Mouse (Mus musculus) retina, postnatal 7 days (tissue): ENCODE measurements around the gene Grem2.

Experiments used
- DNase-seq: peaks from one replicate; pipeline ENCODE4 v3.0.0-alpha.2; 2012; ENCODE audit warnings: low read depth, low spot score

Gene Grem2

DNA sequence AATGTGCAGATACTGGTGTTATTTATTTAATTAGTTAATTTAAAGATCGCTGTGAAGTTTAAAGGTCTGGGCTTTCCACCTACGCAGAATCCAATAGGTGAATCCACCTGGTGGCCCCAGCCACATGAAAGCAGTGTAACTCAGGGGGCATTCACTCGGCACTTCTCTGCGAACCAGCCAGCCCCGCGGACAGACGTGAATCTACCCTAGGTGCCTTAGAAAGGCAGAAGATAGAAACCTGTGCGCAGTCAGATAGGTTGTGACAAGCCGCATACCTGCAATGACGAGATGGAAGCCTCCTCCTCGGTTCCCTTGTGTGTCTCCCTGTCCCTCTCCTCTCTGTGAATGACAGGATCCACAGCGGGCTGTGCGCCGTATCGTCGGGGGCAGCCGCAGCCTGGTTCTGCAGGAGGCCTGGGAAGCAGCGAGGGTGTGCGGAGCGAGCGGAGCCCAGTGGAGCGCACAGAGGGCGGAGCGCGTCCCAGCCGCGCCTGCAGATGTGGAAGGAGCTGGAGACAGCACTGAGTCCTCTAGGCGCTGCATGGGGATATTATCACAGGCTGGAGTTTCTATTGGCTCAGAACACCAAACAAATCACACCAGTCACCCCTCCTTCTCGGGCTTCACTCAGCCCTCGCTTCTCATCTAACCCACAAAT, at the start of gene Grem2:
TSS of gene Grem2 (minus strand) at position 522 of the 658 bp plus-strand sequence.
- DNase-seq: no peak

DNA sequence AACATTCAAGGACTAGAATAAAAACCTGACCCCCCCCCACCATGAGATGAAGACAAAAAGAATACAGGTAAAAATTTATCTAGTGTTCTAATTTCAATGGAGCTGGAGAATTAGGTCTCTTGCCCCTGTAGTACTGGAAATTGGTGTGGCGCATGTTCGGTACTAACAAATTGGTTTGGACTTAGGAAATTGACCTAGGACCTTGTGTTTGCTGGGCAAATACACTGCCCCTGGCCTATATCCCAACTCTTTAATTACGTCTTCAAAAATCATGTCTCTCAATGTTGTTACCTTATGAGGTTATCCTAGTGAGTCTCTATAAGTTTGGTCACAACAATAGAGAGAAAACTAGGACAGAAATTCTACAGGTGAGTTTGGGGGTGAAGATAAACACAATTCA, 38.2 kb upstream of the Grem2 start:
- no peak for DNase-seq

DNA sequence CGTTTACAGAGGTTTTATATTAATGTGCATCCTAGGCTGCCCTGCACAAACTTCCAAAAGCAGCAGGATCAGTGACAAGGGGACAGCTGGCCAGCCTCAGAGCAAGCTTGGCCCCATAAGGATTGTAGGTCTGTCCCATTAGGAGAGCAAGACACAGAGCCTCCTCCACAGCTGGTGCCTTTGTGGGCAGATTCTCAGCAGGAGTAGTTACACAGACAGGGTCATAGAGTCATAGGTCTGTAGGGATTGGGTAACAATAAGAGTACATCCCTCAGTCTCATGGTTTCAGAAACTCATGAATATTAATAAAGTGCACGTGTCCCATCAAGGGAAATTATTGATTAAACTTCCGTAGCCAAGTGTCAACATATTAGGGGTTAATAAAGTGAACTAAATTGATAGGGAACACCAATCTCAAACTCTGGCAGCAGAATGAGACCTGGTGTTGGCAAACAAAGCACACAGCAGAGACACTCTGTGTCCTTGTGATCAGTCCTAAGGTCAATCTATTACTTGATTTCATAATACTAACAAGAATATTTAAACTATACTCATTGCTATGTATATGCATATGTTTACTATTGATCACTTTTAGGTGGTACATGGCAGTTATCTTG, 9.5 kb upstream of the Grem2 start:
- DNase-seq: no peak

DNA sequence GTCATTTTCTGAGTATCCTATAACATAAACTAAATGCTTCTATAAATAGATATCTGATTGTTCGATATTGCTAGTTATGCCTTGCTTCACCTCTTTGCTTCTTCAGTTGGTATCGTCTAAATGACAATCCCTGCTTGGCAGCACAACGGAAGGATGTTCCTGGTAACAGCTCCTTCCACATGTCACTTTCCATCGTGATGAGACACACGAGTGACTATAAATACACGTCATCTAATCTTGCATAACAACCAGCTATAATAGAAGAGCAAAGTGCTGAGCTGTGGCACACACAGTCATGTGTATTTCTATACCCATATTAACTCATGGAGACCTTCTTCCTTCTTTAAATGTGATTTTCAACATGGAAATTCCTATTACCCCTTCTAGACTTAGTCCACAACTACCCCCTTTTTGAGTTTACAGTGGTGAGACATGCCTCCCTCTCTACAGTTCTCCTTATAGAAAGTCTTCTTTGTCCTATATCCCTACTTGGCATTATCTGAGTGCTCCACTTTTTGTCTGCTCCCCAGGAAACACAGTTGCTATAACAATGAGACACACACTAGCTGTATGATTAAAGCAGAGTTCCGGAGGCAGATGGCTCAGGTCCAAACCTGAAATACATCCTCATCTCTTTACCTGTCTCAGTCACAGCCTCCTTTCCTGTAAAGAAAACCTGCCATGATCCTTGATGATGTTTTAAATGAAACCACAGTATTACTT, 8.0 kb upstream of the Grem2 start:
- no peak for DNase-seq

DNA sequence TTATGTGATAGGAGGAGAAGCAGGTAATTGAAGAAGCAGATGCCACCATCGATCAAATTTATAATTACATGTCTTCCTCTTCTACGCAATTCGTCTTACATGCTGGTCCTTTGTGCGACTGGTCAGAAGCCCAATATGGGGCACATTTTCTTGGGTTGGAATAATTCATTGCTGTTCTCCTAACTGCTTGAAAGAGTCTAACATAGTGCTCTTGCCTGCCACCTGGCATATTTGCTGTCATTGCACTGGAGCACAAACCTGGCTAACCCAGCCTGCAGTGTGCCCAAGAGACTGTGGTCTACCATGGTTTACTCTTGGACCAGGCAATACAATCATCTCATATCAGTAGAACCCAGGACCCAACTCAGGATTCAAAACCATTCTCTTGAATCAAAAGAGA, 2.7 kb downstream of the Grem2 start:
- no peak for DNase-seq

DNA sequence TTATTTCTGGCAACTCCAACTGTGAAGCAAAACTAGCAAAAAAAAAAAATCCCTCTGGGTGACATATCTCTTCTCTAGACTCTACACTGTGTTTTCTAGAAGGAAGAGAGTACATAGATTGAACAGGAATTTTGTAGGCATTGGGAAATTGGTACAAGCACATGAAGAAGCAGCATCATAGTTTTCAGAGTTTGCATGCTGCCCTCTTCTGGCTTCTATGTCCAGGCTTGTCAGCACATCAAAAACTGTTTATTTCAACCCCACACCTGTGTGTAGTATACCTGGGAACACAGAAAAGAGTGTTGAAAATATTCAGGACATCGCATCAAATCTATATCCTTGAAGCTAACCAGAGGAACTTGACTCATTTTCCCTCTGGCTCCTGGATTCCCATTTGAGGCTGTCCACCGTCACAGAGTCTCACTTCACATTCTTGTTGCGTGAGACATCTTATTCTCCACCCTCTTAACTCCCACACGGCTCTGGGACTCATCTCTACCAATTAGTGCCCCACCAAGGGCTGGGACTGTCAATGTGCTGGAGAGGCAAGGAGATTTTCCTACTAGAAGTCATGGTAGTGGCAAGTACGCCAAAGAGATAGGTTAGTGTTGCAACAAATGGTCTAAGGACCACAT, 3.3 kb downstream of the Grem2 start:
- DNase-seq: no peak

DNA sequence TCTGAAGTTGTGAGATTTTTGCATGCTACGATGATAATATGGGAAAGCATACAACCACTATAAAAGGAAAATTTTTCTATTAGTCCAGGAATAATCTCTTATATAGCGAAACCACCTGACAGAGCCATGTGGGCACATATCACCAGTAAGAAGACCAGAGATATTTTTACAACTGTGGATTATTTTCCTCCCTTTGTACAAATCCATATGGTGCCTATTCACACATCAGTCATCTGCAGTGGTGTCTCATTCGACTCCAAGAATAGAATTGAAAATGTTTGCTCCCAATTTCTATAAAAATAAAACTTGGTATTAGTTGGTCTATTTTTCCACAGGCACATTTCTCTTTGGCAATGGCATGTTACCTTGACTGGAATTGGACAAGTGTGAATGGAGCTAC, 11.8 kb downstream of the Grem2 start:
- no peak for DNase-seq

DNA sequence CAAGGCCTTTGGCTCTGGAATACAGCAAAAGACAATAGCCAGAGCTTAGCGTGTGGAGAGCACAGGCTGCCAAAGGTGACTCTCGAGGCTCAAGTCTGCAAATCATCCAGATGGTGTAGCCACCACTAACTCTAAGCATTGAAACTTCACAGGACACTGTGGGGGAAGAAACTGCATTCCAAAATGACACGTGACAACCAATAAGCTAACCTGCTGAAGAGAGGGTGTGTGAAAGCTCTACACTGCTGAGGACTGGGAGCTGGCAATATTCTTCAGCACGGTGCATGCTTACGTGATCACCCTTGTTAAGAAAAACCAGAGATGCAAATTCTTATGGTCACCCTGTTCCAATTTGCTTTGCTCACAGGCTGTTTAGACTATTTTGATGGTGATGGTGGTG, 13.4 kb downstream of the Grem2 start:
- DNase-seq: no peak

DNA sequence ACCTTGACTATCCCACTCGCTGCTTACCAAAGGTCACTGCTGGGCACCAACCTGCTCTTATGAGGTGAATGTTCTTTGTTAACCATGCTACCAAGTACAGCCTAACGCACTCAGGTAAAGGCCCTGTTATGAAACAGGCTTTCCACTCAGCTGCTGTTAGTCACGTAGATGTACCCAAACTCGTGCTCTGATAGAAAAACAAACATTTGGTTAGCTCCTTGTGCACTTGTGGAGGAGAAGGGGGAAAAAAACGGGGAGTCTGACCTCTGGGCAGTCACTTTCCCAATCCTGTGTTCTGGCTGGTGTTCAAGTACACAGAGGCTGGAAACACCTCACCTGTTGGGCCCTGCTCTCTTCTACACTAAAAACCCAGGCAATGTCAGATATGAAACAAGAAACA, 14.0 kb downstream of the Grem2 start:
- DNase-seq: no peak

DNA sequence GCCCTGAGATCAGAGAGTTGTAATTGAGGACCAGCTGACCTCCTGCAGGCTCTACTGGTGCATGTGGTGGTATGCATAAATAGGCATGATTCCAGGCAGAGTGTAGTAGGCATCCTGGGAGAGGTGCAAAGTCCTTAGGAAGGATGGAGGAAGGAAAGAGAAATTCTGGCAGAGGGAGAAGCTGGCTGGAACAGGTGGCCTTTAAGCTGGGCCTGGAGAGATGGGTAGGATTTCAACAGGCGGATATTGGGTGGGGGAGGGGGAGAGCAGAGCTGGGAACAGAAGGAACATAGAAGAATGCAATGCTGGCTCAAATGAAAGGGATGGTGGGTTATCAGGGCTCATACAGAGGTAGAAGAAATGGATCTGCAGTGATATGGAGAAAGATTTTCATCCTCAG, 18.9 kb downstream of the Grem2 start:
- no peak for DNase-seq

DNA sequence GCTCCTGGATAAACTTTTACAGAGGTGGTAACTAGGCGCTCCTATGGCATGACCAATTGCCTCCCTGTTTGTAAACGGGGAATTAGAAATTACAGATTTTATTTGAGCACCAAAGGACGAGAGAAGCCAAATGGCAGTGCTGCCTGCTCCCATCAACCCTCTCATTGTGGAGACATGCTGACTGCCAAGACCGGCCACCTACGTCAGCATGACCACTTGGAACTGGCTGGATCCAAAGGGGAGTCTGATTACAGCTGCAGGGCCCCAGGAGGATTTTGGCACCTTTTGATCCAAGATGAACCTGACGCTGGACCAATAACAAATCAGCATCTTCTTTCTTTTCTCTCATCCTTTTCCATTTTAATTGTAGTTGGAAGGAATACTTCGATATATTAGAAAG, 29.1 kb downstream of the Grem2 start:
- no peak for DNase-seq

DNA sequence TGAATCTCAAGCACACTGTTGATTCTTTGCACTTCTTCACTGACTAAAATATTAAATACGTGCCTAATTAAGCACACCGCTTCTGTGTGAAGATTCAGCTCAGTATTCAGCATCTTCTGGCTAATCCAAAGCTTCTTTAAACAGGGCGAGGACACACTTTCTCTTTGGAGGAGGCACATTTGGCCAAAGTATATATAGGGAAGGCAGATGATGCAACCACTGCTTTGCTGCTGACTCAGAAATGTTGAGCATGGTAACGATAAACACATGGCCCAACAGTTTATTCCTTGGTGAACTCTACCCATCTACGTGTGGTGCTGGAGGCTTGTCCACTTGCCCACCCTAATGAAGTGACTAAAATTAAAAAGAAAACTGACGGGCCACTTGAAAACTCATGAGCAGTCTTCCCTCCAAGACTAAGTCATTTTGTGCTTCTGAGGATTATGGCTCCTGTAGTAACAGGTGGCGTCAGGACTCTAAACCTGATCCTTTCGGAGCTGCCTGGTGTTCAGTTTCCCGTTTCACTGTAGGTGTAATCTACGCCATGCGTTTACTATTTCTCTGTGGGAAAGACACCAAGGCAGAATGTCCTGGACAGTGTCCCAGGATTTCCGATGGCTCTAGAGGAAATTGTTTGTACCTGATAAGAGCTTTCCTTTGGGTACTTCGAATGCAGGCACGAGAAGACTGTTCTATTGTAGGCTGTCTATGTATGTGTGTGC, 32.8 kb downstream of the Grem2 start:
- no peak for DNase-seq

DNA sequence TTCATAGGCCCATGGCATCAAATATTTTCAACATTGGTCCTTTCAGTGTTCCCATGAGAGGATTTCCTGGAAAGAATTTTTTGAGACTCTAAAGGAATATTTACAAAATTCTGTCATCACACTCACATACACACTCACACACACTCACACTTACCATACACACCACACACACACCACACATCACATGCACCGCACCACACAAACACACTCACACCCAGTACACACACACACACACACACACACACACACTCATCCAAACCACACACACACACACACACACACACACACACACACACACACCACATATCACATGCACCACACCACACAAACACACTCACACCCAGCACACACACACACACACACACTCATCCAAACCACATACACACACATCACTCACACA, 33.5 kb downstream of the Grem2 start:
- DNase-seq: no peak

DNA sequence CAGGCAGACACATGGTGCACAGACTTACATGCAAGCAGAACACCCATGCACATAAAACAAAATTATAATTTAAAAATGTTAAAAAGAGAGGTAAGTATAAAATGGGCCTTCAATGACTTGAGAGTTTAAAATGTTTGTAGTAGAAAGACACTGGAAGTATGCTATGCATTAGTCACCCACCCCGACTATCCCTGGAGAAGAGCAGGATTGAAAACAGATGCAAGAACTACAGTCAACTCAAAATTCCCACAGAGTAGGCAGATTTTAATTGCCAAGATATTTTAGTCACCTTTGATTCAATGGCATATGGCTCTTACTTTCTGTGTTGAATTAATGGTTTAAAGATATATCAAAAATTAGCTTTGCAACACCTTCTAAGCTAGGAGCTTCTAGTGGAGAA, 39.1 kb downstream of the Grem2 start:
- no peak for DNase-seq

DNA sequence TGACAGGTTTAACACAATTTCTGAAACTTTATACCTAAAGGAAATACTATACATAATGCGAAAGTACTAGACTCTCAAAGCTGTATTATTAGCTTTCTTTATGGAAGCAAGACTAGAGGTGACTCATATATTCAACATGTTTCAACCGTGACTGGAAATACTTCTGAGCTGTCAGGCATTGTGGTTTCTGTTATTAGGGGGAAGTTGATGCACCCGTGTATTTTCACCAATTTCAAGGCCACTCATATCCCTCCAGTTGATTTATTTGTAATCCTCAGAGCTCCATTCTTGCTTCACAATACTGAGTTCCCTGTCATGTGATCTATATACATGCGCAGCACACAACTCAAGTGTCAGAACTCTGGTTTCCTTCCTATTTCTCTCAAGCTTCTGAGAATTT, 46.4 kb downstream of the Grem2 start:
- no peak for DNase-seq

DNA sequence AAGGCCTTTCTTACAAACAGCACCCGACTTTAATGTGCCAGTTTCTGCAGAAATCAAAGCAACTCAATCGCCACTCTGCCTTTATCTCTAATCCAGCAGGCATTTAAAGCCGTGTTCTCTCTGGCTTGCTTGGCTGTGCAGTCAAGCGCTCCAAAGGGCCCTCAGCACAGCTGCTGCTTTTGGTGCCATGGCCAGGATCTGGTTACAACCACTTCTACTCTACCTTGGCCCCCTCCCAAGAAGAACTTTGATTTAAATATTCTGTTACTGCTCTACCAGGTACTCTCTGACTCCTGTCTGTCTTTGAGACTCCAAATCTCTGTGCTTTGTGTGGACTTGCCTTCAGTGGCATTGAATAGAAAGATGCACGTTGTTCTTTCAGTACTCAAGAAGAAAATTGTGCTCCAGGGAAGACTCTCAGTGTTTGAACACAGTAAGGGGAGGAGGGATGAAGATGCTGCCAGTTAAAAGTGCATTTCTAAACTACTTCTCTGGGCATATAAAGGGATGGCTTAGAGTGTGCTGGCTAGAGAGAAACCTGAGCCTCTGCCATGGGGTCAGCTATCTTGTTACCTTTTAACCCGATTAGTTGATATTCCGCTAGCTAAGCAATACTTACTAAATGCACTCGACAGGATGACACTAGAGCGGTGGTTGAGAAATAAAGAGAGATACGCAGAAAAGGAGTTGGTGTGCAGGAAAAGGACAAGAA, 61.1 kb downstream of the Grem2 start:
- DNase-seq: no peak

DNA sequence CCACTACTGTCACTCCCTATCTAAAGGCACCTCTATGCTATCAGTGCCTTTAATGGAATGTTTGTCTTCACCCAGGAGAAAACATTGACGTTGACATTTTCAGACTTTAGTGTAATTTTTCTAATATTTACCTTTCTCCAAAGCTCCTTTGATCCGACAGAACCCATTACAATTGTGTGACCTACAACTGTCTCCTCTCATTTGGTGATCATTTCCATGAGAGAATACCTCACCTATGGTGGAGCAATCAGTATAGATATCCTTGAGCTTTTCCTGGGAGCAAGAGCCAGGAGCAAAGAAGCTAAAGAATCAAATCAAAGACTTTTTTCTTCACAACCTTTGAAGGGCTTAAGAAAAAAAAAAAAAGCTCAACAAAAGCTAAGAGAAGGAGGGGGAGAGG, 65.4 kb downstream of the Grem2 start:
- no peak for DNase-seq

DNA sequence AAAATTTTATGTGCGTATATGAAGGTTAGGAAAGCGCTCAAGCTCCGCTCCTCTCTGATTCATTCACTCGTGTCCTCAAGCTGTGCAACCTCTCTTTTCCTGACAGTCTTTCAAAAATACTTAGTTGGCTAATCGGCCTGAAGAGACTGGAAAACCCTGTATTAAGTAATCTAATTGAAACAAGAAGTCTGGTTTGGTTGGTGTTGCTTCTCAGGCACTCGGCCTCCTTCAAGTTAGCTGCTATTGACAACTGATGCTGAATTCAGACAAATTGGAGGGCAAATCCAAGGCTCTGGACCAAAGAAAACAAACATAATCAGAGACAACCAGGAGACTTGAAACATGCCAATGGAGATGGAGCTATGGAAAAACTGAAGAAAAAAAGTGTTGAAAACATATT, 76.8 kb downstream of the Grem2 start:
- no peak for DNase-seq

DNA sequence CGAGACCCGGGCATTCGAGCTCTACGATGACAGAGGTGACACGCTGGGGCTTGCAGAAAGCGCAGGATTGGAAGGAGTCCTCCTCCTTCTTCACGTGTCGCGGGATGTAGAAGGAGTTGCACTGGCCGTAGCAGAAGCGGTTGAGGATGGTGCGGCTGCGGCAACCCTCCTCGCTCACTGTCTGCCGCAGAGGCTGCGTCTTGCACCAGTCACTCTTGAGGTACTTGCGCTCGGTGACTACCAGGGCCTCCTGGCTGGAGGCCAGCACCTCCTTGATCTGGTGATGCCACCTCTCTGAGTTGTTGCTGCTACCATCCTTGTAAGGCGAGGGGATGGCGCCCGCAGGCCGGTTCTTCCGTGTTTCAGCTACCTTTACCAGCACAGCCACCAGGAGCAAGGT, 84.8 kb downstream of the Grem2 start:
- DNase-seq: no peak

DNA sequence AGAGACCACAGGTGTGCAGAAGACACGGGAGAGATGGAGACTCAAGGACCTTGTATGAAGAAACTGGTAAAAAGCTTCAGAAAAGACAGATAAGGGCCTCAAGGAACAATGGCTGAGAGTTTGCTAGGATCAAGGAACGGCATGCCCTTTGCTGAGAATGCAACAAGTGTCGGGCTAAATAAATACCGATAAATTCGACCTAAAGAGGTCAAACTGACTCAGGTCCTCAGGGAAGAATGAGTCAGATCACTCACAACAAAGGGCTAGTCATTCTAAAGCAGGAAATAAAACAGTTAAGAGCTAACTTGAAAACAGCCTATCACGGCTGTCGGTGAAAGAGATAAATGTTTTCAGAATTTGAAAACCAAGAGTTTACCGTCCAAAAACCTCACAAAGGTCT, 95.1 kb downstream of the Grem2 start:
- no peak for DNase-seq

DNA sequence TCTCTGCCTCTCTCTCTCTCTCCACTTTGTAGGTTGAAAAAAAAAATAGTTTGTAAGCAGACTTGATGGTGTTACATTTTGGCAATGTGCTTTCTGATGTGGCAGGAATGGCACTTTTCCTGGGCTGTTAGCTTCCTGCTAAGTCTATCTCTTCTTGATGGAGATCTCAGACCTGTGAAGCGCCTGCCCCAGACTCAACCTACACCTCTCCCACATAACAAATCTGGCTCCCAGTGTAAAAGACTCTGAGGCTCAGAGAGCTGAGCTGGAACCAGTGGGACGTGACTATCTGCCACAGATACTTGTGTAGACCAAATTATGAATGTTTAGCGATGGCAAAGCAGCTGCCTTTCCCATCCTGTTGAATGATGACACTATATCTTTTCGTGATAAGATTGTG, 109.8 kb downstream of the Grem2 start:
- DNase-seq: no peak
